Mouse (Mus musculus): ENCODE results near the gene Rictor. TPM values are rescaled to one million over a fixed set of nuclear protein-coding genes. Genes with fewer than 3 reads are reported as not detected.
A peak's percentile ranks its signal among the peaks of the same experiment; 100 is the strongest.

Gene Rictor
- polyA plus RNA-seq, 1 experiment from 2014 or later = 21.5 TPM

DNA sequence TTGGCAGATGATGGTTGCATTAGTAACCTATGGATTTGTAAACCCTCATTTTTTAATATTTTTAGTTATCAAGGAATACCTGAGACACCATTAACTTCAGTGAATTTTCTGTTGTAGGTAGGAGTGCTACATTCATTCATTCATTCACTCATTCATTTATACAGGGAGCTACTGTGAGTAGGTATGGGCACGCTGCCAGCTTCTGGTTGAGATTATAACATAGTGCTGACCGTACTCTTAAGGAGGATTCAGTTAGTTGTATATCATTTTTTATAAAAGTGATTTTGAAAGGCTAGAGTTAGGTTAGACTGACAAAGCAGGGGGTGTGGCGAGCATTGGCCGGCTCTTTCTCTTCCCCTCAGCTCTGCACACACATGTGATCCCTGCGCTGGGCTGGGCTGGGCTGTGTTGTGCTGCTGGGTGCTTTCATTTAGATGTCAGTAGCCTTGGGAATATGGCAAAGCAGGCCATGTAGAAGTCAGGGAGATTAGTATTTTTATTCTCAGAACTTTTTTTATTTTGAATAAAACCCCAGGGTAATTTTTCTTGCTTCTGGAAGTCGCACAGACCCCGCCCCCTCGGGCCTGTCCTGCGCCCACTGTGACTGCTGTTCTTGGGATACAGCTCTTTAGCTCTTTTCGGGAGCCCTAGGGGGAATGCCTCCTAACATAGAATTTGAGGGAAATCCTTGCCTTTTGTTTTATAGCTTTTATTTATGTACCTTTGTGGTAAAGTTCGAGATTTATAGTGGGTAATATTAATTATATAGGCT is 14.4 kb downstream of the Rictor start:
- Histone ChIP-seq H3K36me3 (ENCODE audit: control insufficient read depth, insufficient read depth) (peaks cover 3% of the 10 kb centered on the region; the same call in 1 of the 2 replicates), H3K4me2 (ENCODE audit: low read depth, low read length) (no peak overlapping the region), H3K9ac (ENCODE audit: low read depth, low read length) (no peak overlapping the region), H3K4me1 (ENCODE audit: control insufficient read depth, low read depth, low read length) (peaks cover 9% of the 10 kb centered on the region), H3K27ac (ENCODE audit: low read length) (no peak overlapping the region), H3K4me3 (ENCODE audit: low read depth, low read length) (no peak overlapping the region), H3K27me3 (ENCODE audit: control insufficient read depth, insufficient read depth, low read depth, low read length) (no peaks in the 10 kb centered on the region), H3K9me3 (replicated peaks; ENCODE audit: control insufficient read depth, low read length) (no peaks in the 10 kb centered on the region; the same call in 1 of the 2 replicates)
- 85% methylated on average over 11 of the region's 11 CpGs for WGBS (ENCODE audit: insufficient replicate concordance)
- no peak for ATAC-seq (ENCODE audit: low read depth)

DNA sequence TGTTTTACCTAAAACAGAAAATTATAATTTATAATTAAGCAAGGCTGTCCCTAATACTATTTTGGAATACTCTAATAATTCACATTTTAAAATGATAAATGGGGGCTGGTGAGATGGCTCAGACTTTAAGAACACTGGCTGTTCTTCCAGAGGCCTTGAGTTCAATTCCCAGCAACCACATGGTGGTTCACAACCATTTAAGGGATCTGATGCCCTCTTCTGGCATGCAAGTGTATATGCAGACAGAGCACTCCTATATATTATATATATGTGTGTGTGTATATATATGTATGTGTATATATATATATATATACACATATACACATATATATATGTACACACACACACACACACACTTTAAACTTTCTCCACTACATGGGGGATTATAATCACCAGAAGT is 15.2 kb downstream of the Rictor start:
- Histone ChIP-seq H3K4me3 (ENCODE audit: low read depth, low read length) (no peak overlapping the region), H3K9me3 (replicated peaks; ENCODE audit: control insufficient read depth, low read length) (no peaks in the 10 kb centered on the region; the same call in 1 of the 2 replicates), H3K36me3 (ENCODE audit: control insufficient read depth, insufficient read depth) (peaks cover 3% of the 10 kb centered on the region; the same call in 1 of the 2 replicates), H3K4me2 (ENCODE audit: low read depth, low read length) (no peak overlapping the region), H3K27me3 (ENCODE audit: control insufficient read depth, insufficient read depth, low read depth, low read length) (no peaks in the 10 kb centered on the region), H3K27ac (ENCODE audit: low read length) (no peak overlapping the region), H3K4me1 (ENCODE audit: control insufficient read depth, low read depth, low read length) (peaks cover 9% of the 10 kb centered on the region), H3K9ac (ENCODE audit: low read depth, low read length) (no peak overlapping the region)
- peak; percentile 50; the same call in 1 of the 2 replicates for ATAC-seq (ENCODE audit: low read depth)

DNA sequence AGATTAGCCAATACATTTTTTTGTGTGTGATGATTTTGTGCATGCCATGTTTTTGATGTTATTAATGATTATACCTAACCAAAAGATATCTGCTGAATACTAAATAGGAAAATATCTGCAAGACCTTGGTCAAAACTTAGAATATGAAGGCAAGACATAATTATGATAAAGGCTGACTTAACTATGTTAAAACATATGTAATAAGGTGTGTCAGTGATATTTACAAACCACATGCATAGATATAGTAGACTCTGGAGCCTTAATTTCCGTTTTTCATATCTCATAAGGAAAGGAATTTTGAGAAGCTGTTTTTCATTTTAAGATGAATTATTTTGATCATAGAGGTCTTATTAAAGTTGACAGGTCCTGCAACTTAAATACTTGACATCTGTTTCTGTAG is 16.3 kb downstream of the Rictor start:
- WGBS (ENCODE audit: insufficient replicate concordance) = 26% methylated on average over 1 of the region's 1 CpGs

GRCm38 (mm10) chr15:6726130-6726808 is 18.1 kb downstream of the Rictor start:
- WGBS (ENCODE audit: insufficient replicate concordance) = 78% methylated on average over 5 of the region's 5 CpGs

More for the DNA sequence above, 16.3 kb downstream of the Rictor start:
- Histone ChIP-seq H3K4me3 (ENCODE audit: low read depth, low read length) (no peak overlapping the region), H3K9me3 (replicated peaks; ENCODE audit: control insufficient read depth, low read length) (no peaks in the 10 kb centered on the region; the same call in 1 of the 2 replicates), H3K27me3 (ENCODE audit: control insufficient read depth, insufficient read depth, low read depth, low read length) (no peaks in the 10 kb centered on the region), H3K4me1 (ENCODE audit: control insufficient read depth, low read depth, low read length) (peaks cover 9% of the 10 kb centered on the region), H3K36me3 (ENCODE audit: control insufficient read depth, insufficient read depth) (peaks cover 3% of the 10 kb centered on the region; the same call in 1 of the 2 replicates), H3K4me2 (ENCODE audit: low read depth, low read length) (no peak overlapping the region), H3K9ac (ENCODE audit: low read depth, low read length) (no peak overlapping the region), H3K27ac (ENCODE audit: low read length) (no peak overlapping the region)
- no peak for ATAC-seq (ENCODE audit: low read depth)

DNA sequence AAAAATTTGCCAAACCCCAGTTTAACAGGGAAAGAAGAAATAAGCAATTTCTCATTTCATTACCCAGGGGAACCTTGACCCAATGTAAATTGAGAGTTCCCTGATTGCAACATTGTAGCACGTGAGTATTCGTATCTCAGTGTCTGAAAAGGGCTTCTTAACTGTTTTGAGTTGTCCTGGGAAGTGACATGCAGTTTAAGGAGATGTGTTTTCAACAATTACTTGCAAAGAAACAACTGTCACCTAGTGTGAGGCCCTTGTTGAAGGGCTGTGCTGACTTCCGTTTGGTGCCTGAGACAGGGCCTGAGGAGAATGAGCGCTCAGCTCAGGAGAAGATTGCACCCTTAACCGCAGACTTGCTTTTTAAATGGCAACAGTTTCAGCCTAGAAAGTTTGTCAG is 24.9 kb downstream of the Rictor start:
- no peak overlapping the region for H3K9ac ChIP-seq (ENCODE audit: low read depth, low read length)
- no peak overlapping the region for H3K27ac ChIP-seq (ENCODE audit: low read length)
- peaks cover 3% of the 10 kb centered on the region; the same call in 1 of the 2 replicates for H3K4me1 ChIP-seq (ENCODE audit: control insufficient read depth, low read depth, low read length)
- no peaks in the 10 kb centered on the region; the same call in 1 of the 2 replicates for H3K36me3 ChIP-seq (ENCODE audit: control insufficient read depth, insufficient read depth)
- 52% methylated on average over 5 of the region's 5 CpGs for WGBS (ENCODE audit: insufficient replicate concordance)
- H3K9me3 ChIP-seq (replicated peaks; ENCODE audit: control insufficient read depth, low read length) = no peaks in the 10 kb centered on the region
- H3K4me2 ChIP-seq (ENCODE audit: low read depth, low read length) = no peak overlapping the region
- no peak overlapping the region for H3K4me3 ChIP-seq (ENCODE audit: low read depth, low read length)
- no peaks in the 10 kb centered on the region for H3K27me3 ChIP-seq (ENCODE audit: control insufficient read depth, insufficient read depth, low read depth, low read length)
- ATAC-seq (ENCODE audit: low read depth) = no peak

More at GRCm38 (mm10) chr15:6726130-6726808, 18.1 kb downstream of the Rictor start:
- H3K9ac ChIP-seq (ENCODE audit: low read depth, low read length) = no peak overlapping the region
- peaks cover 9% of the 10 kb centered on the region for H3K4me1 ChIP-seq (ENCODE audit: control insufficient read depth, low read depth, low read length)
- no peak overlapping the region for H3K4me3 ChIP-seq (ENCODE audit: low read depth, low read length)
- H3K27me3 ChIP-seq (ENCODE audit: control insufficient read depth, insufficient read depth, low read depth, low read length) = no peaks in the 10 kb centered on the region
- no peaks in the 10 kb centered on the region for H3K36me3 ChIP-seq (ENCODE audit: control insufficient read depth, insufficient read depth)
- no peaks in the 10 kb centered on the region for H3K9me3 ChIP-seq (replicated peaks; ENCODE audit: control insufficient read depth, low read length)
- ATAC-seq (ENCODE audit: low read depth) = no peak
- H3K27ac ChIP-seq (ENCODE audit: low read length) = no peak overlapping the region
- H3K4me2 ChIP-seq (ENCODE audit: low read depth, low read length) = no peak overlapping the region

DNA sequence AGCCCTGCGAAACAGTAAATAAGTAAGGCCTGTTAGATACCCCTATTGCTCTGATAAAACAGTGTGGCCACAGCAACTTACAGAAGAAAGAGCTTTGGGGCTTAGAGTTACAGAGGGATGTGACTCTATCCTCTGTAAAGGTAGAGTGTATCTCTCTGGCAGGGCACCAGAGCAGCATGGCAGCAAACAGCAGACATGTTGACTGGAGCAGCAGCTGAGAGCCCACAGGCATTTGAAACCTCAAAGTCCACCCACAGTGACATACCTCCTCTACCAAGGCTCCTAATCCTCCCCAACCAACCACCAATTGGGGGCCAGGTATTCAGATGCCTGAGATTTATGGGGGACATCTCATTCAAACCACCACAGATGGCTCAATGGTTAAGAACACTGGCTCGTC is 31.0 kb downstream of the Rictor start:
- Histone ChIP-seq H3K4me2 (ENCODE audit: low read depth, low read length) (no peak overlapping the region), H3K9me3 (replicated peaks; ENCODE audit: control insufficient read depth, low read length) (no peaks in the 10 kb centered on the region), H3K27ac (ENCODE audit: low read length) (no peak overlapping the region), H3K9ac (ENCODE audit: low read depth, low read length) (no peak overlapping the region), H3K36me3 (ENCODE audit: control insufficient read depth, insufficient read depth) (peaks cover 7% of the 10 kb centered on the region), H3K4me3 (ENCODE audit: low read depth, low read length) (no peak overlapping the region), H3K4me1 (ENCODE audit: control insufficient read depth, low read depth, low read length) (no peaks in the 10 kb centered on the region), H3K27me3 (ENCODE audit: control insufficient read depth, insufficient read depth, low read depth, low read length) (no peaks in the 10 kb centered on the region)
- 89% methylated on average over 2 of the region's 2 CpGs for WGBS (ENCODE audit: insufficient replicate concordance)
- no peak for ATAC-seq (ENCODE audit: low read depth)

DNA sequence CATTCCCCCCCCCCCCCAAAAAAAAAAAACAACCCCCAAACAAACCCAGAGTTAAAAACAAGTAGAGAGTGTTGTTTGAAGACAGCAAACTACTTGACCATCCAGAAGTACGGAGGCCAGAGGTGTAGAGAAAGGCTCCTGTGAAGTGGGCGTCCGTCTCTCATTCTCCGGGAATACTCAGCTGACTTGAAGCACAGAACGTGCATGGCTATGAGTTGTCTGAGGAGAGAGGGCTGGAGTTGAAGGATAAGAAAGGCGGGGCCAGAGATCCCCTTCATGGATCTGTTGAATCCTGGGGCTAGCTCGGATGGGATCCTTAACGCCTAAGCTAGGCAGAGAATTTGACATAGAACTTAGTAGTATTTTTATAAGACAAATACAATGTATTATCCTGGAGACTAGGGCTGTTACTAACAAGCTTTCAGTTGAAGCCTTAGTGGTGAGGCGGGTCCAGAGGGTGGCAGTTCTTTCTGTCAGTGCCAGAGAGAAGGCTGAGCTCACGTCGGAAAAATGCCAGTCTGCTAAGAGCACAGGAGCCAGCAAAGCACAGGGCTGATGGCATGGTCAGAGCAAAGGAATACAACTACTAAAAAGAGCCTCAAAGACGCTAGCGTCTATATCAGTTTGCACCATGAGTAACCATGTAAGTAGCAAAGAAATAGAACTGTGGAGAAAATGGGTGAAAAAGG is 34.3 kb downstream of the Rictor start:
- H3K36me3 ChIP-seq (ENCODE audit: control insufficient read depth, insufficient read depth) = peaks cover 8% of the 10 kb centered on the region
- H3K27ac ChIP-seq (ENCODE audit: low read length) = no peak overlapping the region
- H3K9me3 ChIP-seq (replicated peaks; ENCODE audit: control insufficient read depth, low read length) = no peaks in the 10 kb centered on the region
- no peak for ATAC-seq (ENCODE audit: low read depth)
- H3K9ac ChIP-seq (ENCODE audit: low read depth, low read length) = no peak overlapping the region
- H3K27me3 ChIP-seq (ENCODE audit: control insufficient read depth, insufficient read depth, low read depth, low read length) = no peaks in the 10 kb centered on the region
- WGBS (ENCODE audit: insufficient replicate concordance) = 70% methylated on average over 13 of the region's 13 CpGs
- no peaks in the 10 kb centered on the region for H3K4me1 ChIP-seq (ENCODE audit: control insufficient read depth, low read depth, low read length)
- H3K4me2 ChIP-seq (ENCODE audit: low read depth, low read length) = no peak overlapping the region
- no peak overlapping the region for H3K4me3 ChIP-seq (ENCODE audit: low read depth, low read length)

- H3K36me3 ChIP-seq (ENCODE audit: control insufficient read depth, insufficient read depth) = peaks cover 11% of the 10 kb centered on the region
- H3K9me3 ChIP-seq (replicated peaks; ENCODE audit: control insufficient read depth, low read length) = no peaks in the 10 kb centered on the region
- no peaks in the 10 kb centered on the region for H3K4me1 ChIP-seq (ENCODE audit: control insufficient read depth, low read depth, low read length)
- no peaks in the 10 kb centered on the region for H3K27me3 ChIP-seq (ENCODE audit: control insufficient read depth, insufficient read depth, low read depth, low read length)
- H3K4me2 ChIP-seq (ENCODE audit: low read depth, low read length) = no peak overlapping the region
- 19% methylated on average over 8 of the region's 8 CpGs for WGBS (ENCODE audit: insufficient replicate concordance)
- H3K27ac ChIP-seq (ENCODE audit: low read length) = no peak overlapping the region
- no peak overlapping the region for H3K9ac ChIP-seq (ENCODE audit: low read depth, low read length)
- H3K4me3 ChIP-seq (ENCODE audit: low read depth, low read length) = no peak overlapping the region
- 0 out of 2 replicates have a peak, but pooled peaks have one; percentile 39 for ATAC-seq (ENCODE audit: low read depth)
These were observed 35.5 kb downstream of the Rictor start for GRCm38 (mm10) chr15:6743723-6744122.

All from liver, embryonic 16.5 days (tissue).